Mouse (Mus musculus) neural tube, embryonic 10.5 days (tissue): ENCODE measurements around the gene Plekha6.
A peak's percentile ranks its signal among the peaks of the same experiment; 100 is the strongest.

Source experiments
- DNase-seq: peaks from one replicate; pipeline ENCODE4 v3.0.0-alpha.2; 2017; ENCODE audit warnings: low spot score; ENCODE audit errors: extremely low spot score

The Plekha6 gene

DNA sequence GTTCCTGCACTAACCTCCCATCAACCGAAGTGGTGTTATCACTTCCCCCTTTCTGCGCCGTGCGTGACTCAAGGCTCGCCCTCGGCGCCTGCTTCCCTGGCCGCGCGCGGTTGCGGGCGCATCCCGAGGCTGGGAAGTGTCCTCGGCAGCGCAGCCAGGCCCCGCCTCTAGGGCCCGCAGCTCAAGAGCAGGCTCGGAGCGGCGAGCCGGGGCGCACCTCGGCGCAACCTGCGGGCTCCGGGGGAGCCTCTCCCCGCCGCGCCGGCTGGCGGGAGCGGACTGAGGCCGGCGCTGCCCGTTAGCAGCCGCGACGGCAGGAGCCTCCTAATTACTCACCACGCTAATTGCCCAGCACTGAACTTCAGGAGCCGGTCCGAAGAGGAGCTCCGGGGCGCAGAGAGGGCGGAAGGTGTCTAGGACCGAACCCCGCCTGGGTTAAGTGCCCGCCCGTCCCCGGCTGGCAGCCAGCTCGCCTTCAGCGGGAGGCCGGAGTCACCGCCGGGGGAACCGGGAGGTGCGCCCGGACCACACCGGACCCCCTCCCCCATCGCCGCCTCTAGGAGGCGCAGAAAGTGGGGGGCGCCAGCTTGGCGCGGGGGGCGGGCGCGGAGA is at the start of gene Plekha6:
Plekha6 (plus strand) TSS at position 391 of the 612 bp plus-strand sequence.
- DNase-seq, result peak; percentile 71

DNA sequence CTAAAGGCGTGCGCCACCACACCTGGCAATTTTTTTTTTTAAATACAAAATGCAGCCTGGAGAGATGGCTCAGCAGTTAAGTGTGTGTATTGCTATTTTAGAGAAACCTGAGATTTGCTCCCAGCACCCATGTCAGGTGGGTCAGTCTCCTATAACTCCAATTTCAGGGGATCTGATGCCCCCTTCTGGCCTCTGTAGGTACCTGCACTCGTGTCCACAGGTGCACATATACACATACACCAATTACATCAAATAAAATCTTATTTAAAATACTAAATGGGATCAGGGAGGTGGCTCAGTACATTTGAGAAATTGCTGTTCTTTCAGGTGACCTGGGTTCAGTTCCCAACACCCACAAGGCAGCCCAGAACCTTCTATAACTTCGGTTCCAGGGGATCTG is 47.9 kb upstream of the Plekha6 start:
- no peak for DNase-seq

DNA sequence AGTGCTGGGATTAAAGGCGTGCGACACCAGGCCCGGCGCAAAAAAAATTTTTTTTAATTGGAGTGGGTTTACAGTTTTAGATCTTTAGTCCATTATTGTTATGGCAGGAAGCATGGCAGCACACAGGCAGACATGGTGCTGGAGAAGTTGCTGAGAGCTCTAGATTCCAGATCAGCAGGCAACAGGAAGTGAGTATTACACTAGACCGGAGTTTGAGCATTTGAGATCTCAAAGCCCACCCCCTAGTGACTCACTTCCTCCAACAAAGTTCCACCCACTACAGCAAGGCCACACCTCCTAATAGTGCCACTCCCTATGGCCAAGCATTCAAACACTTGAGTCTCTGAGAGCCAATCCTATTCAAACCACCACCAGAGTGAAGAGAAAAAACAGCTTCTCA is 45.9 kb upstream of the Plekha6 start:
- no peak for DNase-seq

DNA sequence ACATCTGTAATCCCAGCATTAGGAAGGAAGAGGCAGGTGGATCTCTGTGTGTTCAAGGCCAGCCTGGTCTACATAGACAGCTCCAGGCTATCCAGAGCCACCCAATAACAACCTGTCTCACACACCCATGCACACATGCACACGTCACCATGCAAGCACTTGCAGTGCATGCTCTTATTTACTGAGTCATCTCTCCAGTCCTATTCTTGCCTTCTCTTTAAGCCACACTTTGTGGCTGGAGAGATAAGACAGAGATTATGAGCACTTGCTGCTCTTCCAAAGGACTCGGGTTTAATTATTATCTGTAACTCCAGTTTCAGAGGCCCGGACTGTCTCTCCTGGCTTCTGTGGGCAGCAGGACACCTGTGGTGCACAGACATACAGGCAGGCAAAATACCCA is 45.2 kb upstream of the Plekha6 start:
- no peak for DNase-seq

GRCm38 (mm10) chr1:133119931-133120712 is 43.9 kb upstream of the Plekha6 start:
- DNase-seq, result no peak

DNA sequence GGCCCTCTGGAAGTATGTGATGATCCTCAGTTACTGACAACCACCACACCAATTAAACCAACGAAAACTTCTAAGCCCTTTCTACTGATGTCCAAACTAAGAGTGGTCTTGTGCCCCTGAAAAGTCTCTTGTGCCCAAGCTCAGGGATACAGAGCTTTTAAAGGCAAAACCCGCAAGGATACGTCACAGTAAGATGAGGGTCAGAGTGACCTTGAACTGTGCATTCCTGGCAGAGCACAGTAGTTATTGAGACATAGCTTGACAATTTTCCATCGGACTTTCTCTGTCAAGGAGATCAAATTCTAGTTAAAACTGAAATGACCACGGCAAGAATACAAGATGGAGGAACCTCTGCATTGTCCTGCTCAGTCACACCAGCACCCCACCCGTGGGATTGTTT is 42.8 kb upstream of the Plekha6 start:
- DNase-seq, result no peak

GRCm38 (mm10) chr1:133124137-133124536 is 39.9 kb upstream of the Plekha6 start:
- DNase-seq, result no peak

GRCm38 (mm10) chr1:133125640-133126364 is 38.2 kb upstream of the Plekha6 start:
- no peak for DNase-seq

GRCm38 (mm10) chr1:133126365-133126740 is 37.7 kb upstream of the Plekha6 start:
- no peak for DNase-seq

DNA sequence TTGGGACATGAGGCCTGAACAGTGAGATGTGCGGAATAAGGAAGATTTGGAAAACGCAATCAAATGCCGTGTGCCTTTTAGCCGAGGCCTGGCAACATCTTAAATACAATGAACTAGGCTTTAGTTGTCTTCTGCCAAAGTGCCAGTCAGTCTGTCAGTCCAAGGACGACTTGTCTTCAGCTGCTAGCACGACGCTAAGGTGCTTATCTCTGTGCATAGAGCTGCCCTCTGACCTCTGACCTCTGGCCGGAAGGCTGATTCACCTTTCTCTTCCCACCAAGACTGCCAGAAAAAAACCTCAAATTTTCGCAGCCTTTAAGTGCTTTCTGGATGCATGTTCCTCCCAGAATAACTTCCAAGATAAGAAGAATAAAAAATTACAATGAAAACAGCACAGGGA is 36.7 kb upstream of the Plekha6 start:
- DNase-seq, result no peak

DNA sequence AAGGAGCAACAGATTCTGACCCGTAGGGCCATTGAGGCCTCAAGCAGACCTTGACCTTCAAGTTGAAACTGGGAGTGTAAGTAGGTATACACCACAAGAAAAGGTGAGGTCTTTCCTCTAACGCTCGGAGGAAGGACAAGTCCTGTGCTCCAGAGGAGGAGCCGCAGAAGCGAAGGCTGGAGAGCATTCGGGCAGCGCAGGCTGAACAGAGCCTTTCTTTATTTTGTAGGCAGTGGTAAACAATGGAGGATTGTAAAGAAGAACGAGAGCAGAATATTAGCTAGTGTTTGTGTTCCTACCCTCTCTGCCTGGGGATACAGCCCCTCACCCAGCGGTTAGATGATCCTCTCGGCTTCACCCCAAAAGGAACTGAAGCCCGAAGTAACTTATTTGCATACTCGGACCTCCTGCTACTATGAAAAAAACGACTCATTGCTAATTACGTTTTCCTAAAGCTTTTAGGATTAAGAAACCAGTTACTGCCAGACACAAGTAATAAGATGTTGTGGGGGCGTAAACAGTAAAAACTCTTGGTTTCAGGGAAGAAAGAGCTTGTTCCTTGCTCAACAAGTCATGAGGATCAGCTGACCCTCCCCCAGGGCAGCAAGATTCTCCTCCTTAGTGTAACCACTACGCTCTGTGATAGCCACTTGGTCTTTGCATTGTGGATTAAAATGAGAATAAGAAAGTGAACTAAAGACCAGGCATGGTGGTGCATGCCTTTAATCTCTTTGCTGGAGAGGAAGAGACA is 34.4 kb upstream of the Plekha6 start:
- DNase-seq, result no peak

DNA sequence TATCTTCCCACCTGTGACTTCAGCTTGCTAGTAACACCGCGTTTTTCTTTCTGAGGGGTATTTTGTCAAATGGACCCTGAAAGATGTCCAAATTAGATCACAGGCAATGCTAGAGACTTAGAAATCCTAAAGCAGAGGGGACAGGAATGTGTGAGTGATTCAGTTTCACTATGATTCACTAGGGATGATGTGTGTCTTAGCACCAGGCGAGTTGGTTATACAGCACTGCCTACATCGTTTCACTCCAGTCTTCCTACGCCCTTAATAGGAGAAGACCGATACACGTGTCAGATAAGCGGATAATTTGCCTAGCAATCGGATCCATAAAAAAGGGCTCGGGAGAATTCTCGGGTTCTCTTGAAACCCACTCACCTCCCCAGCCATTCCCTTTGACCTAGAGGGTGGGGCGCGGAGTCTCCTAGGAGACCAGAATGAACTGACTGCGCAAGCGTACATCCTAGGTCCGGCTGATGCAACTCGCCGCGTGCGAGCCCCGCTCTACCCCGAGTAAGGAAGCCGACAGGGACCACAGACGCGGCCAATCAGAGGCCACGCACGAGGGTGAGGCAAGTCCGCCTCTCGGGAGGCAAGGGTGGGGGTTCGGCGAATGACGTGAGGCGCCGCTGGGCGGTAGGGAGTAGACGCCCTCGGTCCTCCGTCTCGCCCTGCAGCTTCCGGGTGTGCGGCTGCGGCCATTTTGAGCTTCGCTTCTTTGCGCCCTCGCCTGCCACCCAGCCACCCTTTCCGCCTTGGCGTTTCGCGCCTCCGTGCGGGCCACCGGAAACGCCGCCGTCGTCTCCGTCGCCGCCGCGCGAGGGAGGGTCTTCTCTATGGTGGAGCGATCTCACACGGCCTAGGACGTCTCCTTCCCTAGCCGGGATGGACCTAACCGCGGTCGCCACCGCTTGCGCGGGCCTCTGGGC is 33.1 kb upstream of the Plekha6 start, which contains the start of gene Ppp1r15b:
Ppp1r15b (plus strand) TSS at position 506 of the 923 bp plus-strand sequence.
- DNase-seq, result peak; percentile 97

DNA sequence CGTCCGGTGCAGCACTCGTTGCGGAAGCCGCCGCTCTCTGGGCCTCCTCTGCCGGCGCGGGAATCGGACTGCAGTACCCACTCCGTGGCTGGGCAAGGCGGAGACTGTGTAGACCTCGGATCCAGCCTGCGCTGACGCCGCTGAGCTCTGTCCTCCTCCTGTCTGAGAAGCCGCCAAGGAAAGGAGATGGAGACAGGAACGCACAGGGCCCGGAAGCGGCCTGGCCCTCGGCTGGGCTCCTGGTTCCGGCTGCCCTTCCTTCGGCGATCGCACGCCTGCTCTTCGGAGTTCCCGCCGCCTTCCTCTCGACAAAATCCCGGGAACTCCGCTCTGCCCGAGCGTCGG is 32.5 kb upstream of the Plekha6 start:
- DNase-seq, result no peak

GRCm38 (mm10) chr1:133131936-133132335 is 32.1 kb upstream of the Plekha6 start:
- DNase-seq, result peak; percentile 42

- no peak for DNase-seq
Measured at GRCm38 (mm10) chr1:133132388-133133326, 31.4 kb upstream of the Plekha6 start.

DNA sequence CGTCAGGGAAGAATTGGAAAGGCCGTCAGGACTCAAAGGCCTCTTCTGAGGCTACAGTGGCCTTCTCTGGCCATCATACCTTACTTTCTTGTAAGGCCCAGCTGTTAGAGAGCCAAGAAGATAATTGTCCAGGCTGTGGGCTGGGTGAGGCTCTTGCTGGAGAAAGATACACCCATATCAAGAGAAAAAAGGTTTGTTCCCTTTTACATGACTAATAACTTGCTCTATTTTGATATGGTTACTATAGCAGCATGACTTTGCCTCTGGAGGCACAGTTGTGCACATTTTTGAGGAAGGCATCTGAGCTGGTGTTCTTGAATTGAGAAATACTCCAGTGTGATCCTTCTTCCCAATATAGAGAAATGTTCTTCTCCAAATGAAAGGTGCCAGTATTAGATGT is 30.6 kb upstream of the Plekha6 start:
- no peak for DNase-seq

GRCm38 (mm10) chr1:133134071-133134470 is 29.9 kb upstream of the Plekha6 start:
- DNase-seq, result no peak

- DNase-seq, result no peak
Measured at GRCm38 (mm10) chr1:133134881-133135280, 29.1 kb upstream of the Plekha6 start.

DNA sequence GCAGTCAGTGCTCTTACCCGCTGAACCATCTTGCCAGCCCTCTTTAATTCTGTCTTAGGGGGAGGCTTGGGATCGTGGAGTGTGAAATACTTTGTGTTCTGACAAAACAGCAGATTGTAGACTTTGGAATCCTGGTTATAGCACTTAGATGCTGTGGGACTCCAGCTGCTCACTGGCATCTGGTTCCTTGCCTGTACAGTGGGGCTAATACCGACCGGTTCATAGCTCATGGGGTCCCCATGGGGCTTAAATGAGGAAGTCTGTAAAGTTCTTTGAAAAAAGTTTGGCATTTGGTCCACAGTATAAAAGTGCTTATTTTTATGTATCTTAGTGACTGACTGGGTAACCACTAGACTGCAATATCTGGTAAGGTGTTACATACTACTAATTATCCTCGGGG is 28.2 kb upstream of the Plekha6 start:
- DNase-seq, result no peak

GRCm38 (mm10) chr1:133138401-133138800 is 25.6 kb upstream of the Plekha6 start:
- DNase-seq, result no peak
